Mouse (Mus musculus): ENCODE measurements at regions not wholly inside any gene's neighbourhood (a gene's known extent, or its start where the extent isn't known, plus 50 kb on each side); places are given as distances from the start of the nearest gene placed in this dataset.

DNA sequence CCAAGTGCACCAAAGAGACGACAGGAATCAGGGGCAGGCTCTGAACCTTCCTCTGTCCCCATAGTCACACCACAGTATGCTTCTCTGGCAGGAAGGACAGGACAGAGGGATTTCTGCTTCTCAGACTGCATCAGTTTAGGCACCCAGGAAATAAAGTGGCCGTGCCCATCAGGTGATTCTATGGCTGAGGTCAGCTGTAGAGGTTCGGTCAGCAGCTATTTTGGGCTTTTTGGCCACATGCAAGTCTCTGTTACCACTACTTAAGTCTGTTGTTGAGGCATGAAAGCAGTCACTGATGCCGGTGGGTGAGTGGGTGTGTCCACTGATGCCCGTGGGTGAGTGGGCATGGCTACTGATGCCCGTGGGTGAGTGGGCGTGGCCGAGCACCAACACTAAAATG is 128.4 kb upstream of the Six2 start:
- TF ChIP-seq POLR2A (IDR thresholded peaks at IDR 0.05; ENCODE audit: insufficient read depth, low read length) (no peak), CTCF (IDR thresholded peaks at IDR 0.05; ENCODE audit: low read depth, low read length) (no peak), EP300 (IDR thresholded peaks at IDR 0.05; ENCODE audit: insufficient read depth, low read depth, low read length) (no peak)
- H3K27me3 ChIP-seq (ENCODE audit: control insufficient read depth, insufficient read depth, low read length, poor library complexity, severe bottlenecking): no peaks in the 10 kb centered on the region
- no peak overlapping the region for H3K27ac ChIP-seq (ENCODE audit: insufficient read depth, low read length)
- H3K9me3 ChIP-seq (replicated peaks; ENCODE audit: control insufficient read depth, insufficient read depth, low read length, poor library complexity, severe bottlenecking): no peaks in the 10 kb centered on the region; the same call in 1 of the 2 replicates
- H3K4me1 ChIP-seq (ENCODE audit: control insufficient read depth, insufficient read depth, low read length): peaks cover 4% of the 10 kb centered on the region
- H3K36me3 ChIP-seq (ENCODE audit: control insufficient read depth, insufficient read depth, low read length, poor library complexity, severe bottlenecking): no peaks in the 10 kb centered on the region
- no peak overlapping the region for H3K9ac ChIP-seq (ENCODE audit: low read depth, poor library complexity, severe bottlenecking)
- H3K4me3 ChIP-seq (ENCODE audit: low read depth, low read length): no peak overlapping the region

DNA sequence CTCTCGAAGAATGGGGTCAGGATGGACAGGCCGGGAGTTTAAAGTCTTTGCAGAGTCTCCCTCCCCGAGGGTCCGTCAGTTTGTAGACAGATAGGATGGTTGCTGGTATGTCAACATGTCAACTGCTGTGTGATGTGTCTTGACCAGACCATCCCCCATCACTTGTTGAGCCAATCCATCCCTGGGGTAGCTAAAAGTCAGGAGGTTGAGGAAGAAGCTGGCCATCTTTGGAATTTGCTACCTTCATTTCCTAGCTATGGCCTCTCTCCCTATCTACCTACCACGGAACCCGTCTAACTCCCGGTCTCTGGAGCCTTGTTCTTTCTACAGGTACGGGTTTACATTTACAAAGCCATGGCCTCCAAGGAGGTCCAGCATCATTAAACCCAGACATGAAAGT is 128.0 kb upstream of the Six2 start:
- peaks cover 4% of the 10 kb centered on the region for H3K4me1 ChIP-seq (ENCODE audit: control insufficient read depth, insufficient read depth, low read length)
- H3K9me3 ChIP-seq (replicated peaks; ENCODE audit: control insufficient read depth, insufficient read depth, low read length, poor library complexity, severe bottlenecking): no peaks in the 10 kb centered on the region; the same call in 1 of the 2 replicates
- no peak overlapping the region for H3K9ac ChIP-seq (ENCODE audit: low read depth, poor library complexity, severe bottlenecking)
- no peak overlapping the region for H3K27ac ChIP-seq (ENCODE audit: insufficient read depth, low read length)
- H3K4me3 ChIP-seq (ENCODE audit: low read depth, low read length): no peak overlapping the region
- TF ChIP-seq POLR2A (IDR thresholded peaks at IDR 0.05; ENCODE audit: insufficient read depth, low read length): no peak
- no peak for TF ChIP-seq EP300 (IDR thresholded peaks at IDR 0.05; ENCODE audit: insufficient read depth, low read depth, low read length)
- no peak for TF ChIP-seq CTCF (IDR thresholded peaks at IDR 0.05; ENCODE audit: low read depth, low read length)
- no peaks in the 10 kb centered on the region for H3K27me3 ChIP-seq (ENCODE audit: control insufficient read depth, insufficient read depth, low read length, poor library complexity, severe bottlenecking)
- H3K36me3 ChIP-seq (ENCODE audit: control insufficient read depth, insufficient read depth, low read length, poor library complexity, severe bottlenecking): no peaks in the 10 kb centered on the region

DNA sequence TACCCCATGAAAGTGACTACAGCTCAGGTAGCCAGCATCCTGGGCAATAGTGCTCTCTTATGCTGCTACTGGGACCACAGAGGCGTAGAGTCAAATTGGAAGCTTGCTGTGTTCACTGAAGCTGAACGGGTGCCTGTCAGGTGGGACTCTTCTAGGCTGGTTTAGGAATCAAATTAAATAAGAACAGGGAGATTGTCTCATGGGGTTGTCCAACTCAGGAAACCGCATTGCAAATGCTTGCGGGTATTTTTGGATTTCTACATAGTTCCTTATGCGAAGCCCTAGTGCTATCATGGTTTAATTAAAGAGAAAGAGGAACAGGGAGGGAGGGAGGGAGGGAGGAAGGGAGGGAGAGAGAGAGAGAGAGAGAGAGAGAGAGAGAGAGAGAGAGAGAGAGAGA is 120.5 kb upstream of the Six2 start:
- H3K36me3 ChIP-seq (ENCODE audit: control insufficient read depth, insufficient read depth, low read length, poor library complexity, severe bottlenecking): no peaks in the 10 kb centered on the region
- no peak overlapping the region for H3K4me3 ChIP-seq (ENCODE audit: low read depth, low read length)
- TF ChIP-seq POLR2A (IDR thresholded peaks at IDR 0.05; ENCODE audit: insufficient read depth, low read length) (no peak), EP300 (IDR thresholded peaks at IDR 0.05; ENCODE audit: insufficient read depth, low read depth, low read length) (no peak), CTCF (IDR thresholded peaks at IDR 0.05; ENCODE audit: low read depth, low read length) (no peak)
- no peak overlapping the region for H3K27ac ChIP-seq (ENCODE audit: insufficient read depth, low read length)
- no peak overlapping the region for H3K9ac ChIP-seq (ENCODE audit: low read depth, poor library complexity, severe bottlenecking)
- no peaks in the 10 kb centered on the region for H3K4me1 ChIP-seq (ENCODE audit: control insufficient read depth, insufficient read depth, low read length)
- H3K9me3 ChIP-seq (replicated peaks; ENCODE audit: control insufficient read depth, insufficient read depth, low read length, poor library complexity, severe bottlenecking): no peaks in the 10 kb centered on the region
- H3K27me3 ChIP-seq (ENCODE audit: control insufficient read depth, insufficient read depth, low read length, poor library complexity, severe bottlenecking): peaks cover 1% of the 10 kb centered on the region; the same call in 1 of the 2 replicates

DNA sequence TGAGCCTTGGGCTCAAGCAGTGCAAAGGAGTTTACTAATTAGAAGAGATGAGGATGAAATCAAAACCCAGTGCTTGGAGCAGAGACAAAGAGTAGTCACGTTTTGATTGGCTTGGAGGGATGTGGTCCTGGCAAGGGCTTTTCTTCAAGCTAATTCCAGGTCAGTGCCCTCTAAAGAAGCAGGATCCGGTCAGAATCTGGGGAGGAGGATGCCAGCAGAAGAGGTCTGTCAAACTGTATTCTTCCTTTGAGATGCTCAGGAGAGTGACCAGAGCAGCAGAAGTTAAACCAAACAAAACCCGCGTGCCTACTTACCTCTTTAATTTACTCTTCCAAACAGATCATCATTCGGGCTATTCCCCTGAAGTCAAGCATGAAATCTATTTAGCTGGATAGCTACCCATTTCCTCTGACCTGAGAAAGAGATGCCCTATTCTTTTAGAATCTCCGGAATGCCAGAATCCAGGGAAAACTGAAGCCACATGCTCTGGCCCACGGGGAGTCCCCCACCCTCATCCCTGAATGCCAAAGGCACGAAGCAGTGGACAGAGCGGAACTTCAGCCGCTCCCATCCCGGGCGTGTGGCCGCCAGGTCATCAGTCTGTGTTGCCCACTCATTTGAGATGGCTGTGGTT is 117.8 kb upstream of the Six2 start:
- no peak overlapping the region for H3K27ac ChIP-seq (ENCODE audit: insufficient read depth, low read length)
- H3K4me3 ChIP-seq (ENCODE audit: low read depth, low read length): no peak overlapping the region
- H3K9me3 ChIP-seq (replicated peaks; ENCODE audit: control insufficient read depth, insufficient read depth, low read length, poor library complexity, severe bottlenecking): no peaks in the 10 kb centered on the region

DNA sequence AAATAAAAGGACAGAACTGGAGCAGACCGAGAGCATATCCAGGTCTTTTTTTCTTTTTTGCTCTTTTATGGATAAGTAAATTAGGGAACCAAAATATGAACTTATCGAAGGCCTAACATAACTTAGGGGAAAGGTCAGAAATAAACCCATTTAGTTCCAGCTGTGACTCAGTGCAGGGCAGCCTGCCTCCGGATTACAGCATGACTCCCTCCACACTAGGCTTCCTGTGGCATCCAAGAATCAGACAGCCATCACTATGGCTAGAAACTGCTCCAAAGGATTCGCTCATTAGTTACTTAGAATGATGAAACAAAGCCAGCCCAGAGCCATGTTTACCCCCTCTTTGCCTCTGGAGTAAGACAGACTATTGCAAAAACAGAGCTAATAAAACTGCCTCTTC is 116.6 kb upstream of the Six2 start:
- H3K36me3 ChIP-seq (ENCODE audit: control insufficient read depth, insufficient read depth, low read length, poor library complexity, severe bottlenecking): no peaks in the 10 kb centered on the region
- no peaks in the 10 kb centered on the region for H3K9me3 ChIP-seq (replicated peaks; ENCODE audit: control insufficient read depth, insufficient read depth, low read length, poor library complexity, severe bottlenecking)
- no peaks in the 10 kb centered on the region for H3K4me1 ChIP-seq (ENCODE audit: control insufficient read depth, insufficient read depth, low read length)
- no peak overlapping the region for H3K27ac ChIP-seq (ENCODE audit: insufficient read depth, low read length)
- H3K9ac ChIP-seq (ENCODE audit: low read depth, poor library complexity, severe bottlenecking): no peak overlapping the region
- H3K27me3 ChIP-seq (ENCODE audit: control insufficient read depth, insufficient read depth, low read length, poor library complexity, severe bottlenecking): peaks cover 4% of the 10 kb centered on the region
- TF ChIP-seq CTCF (IDR thresholded peaks at IDR 0.05; ENCODE audit: low read depth, low read length) (no peak), POLR2A (IDR thresholded peaks at IDR 0.05; ENCODE audit: insufficient read depth, low read length) (no peak), EP300 (IDR thresholded peaks at IDR 0.05; ENCODE audit: insufficient read depth, low read depth, low read length) (no peak)
- H3K4me3 ChIP-seq (ENCODE audit: low read depth, low read length): no peak overlapping the region

More for the DNA sequence above, 117.8 kb upstream of the Six2 start:
- TF ChIP-seq POLR2A (IDR thresholded peaks at IDR 0.05; ENCODE audit: insufficient read depth, low read length) (no peak), CTCF (IDR thresholded peaks at IDR 0.05; ENCODE audit: low read depth, low read length) (no peak), EP300 (IDR thresholded peaks at IDR 0.05; ENCODE audit: insufficient read depth, low read depth, low read length) (no peak)
- H3K36me3 ChIP-seq (ENCODE audit: control insufficient read depth, insufficient read depth, low read length, poor library complexity, severe bottlenecking): no peaks in the 10 kb centered on the region
- peaks cover 1% of the 10 kb centered on the region for H3K27me3 ChIP-seq (ENCODE audit: control insufficient read depth, insufficient read depth, low read length, poor library complexity, severe bottlenecking)
- H3K4me1 ChIP-seq (ENCODE audit: control insufficient read depth, insufficient read depth, low read length): no peaks in the 10 kb centered on the region
- no peak overlapping the region for H3K9ac ChIP-seq (ENCODE audit: low read depth, poor library complexity, severe bottlenecking)

DNA sequence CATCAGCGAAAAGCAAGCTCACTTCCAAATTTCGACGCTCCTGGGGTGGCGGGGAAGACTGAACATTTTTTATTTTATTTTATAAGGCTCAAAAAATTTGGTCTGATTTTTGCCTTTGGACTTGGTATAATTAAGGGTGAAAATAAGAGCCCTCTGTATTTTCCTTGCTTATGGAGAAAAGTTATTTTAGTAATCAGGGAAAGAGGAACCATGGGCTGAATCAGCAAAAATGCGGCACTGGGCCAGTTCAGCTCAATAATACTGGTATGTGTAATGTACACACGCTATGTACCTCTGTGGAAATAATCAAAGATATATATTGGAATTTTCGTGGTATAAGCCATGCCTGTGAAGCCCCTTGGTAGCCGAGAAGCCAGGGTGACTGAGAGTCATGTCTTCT is 113.7 kb upstream of the Six2 start:
- Histone ChIP-seq H3K9ac (ENCODE audit: low read depth, poor library complexity, severe bottlenecking) (no peak overlapping the region), H3K9me3 (replicated peaks; ENCODE audit: control insufficient read depth, insufficient read depth, low read length, poor library complexity, severe bottlenecking) (no peaks in the 10 kb centered on the region), H3K27me3 (ENCODE audit: control insufficient read depth, insufficient read depth, low read length, poor library complexity, severe bottlenecking) (peaks cover 2% of the 10 kb centered on the region), H3K4me1 (ENCODE audit: control insufficient read depth, insufficient read depth, low read length) (no peaks in the 10 kb centered on the region), H3K4me3 (ENCODE audit: low read depth, low read length) (no peak overlapping the region), H3K36me3 (ENCODE audit: control insufficient read depth, insufficient read depth, low read length, poor library complexity, severe bottlenecking) (no peaks in the 10 kb centered on the region), H3K27ac (ENCODE audit: insufficient read depth, low read length) (no peak overlapping the region)
- TF ChIP-seq EP300 (IDR thresholded peaks at IDR 0.05; ENCODE audit: insufficient read depth, low read depth, low read length): no peak
- TF ChIP-seq CTCF (IDR thresholded peaks at IDR 0.05; ENCODE audit: low read depth, low read length): no peak
